Mouse (Mus musculus) spleen, adult 18-20 months (tissue): ENCODE measurements around the gene Tbx2.

Experiments
- DNase-seq, 2 experiments: peaks; one replicate each; pipeline ENCODE4 v3.0.0; 2022; ENCODE audit warnings: mixed read lengths in 2 of 2

Tbx2 gene

GRCm38 (mm10) chr11:85827342-85827741, 5.0 kb upstream of the Tbx2 start:
- DNase-seq = no peak

- no peak for DNase-seq
Measured at GRCm38 (mm10) chr11:85828691-85829519, 3.4 kb upstream of the Tbx2 start.

- no peak for DNase-seq
Measured at GRCm38 (mm10) chr11:85829520-85830440, 2.6 kb upstream of the Tbx2 start.

GRCm38 (mm10) chr11:85830901-85831341, 1.4 kb upstream of the Tbx2 start:
- no peak for DNase-seq

GRCm38 (mm10) chr11:85831656-85832230, 608 bp upstream of the Tbx2 start:
- DNase-seq = no peak

- DNase-seq = no peak
Measured at GRCm38 (mm10) chr11:85833081-85833521, 750 bp downstream of the Tbx2 start.

GRCm38 (mm10) chr11:85833761-85834385, 1.5 kb downstream of the Tbx2 start:
- no peak for DNase-seq

- no peak for DNase-seq
Measured at GRCm38 (mm10) chr11:85834386-85834931, 2.1 kb downstream of the Tbx2 start.

GRCm38 (mm10) chr11:85835001-85835752, 2.8 kb downstream of the Tbx2 start:
- DNase-seq = no peak

- DNase-seq = no peak
Measured at GRCm38 (mm10) chr11:85835753-85836522, 3.6 kb downstream of the Tbx2 start.

GRCm38 (mm10) chr11:85836523-85837290, 4.4 kb downstream of the Tbx2 start:
- no peak for DNase-seq

- no peak for DNase-seq
Measured at GRCm38 (mm10) chr11:85837291-85837647, 4.9 kb downstream of the Tbx2 start.

- no peak for DNase-seq
Measured at GRCm38 (mm10) chr11:85837648-85838423, 5.5 kb downstream of the Tbx2 start.

GRCm38 (mm10) chr11:85838424-85839257, 6.3 kb downstream of the Tbx2 start:
- no peak for DNase-seq

GRCm38 (mm10) chr11:85839258-85840030, 7.1 kb downstream of the Tbx2 start:
- no peak for DNase-seq

GRCm38 (mm10) chr11:85840031-85840802, 7.9 kb downstream of the Tbx2 start:
- no peak for DNase-seq

- no peak for DNase-seq
Measured at GRCm38 (mm10) chr11:85840803-85841145, 8.4 kb downstream of the Tbx2 start.
